13 mouse cellular contexts compared by ENCODE assay signal in genomic region chr1:161576530-161576929, GRCm38 (mm10).
DNase-seq lines count a peak whose midpoint lies in the region.
"Had no signal": no experiment of that assay in that cellular context is flagged by ENCODE, and none has a peak within 500 bp of the region (broad histone marks: within the 10 kb centered on the region; RNA-seq: fewer than 3 reads in every experiment).

No protein-coding gene starts in this region.

- DNase-seq in kidney, adult 11 months, result peak; percentile 2
- DNase-seq in kidney, adult 18-20 months, result no peak
- DNase-seq in 3134 (ENCODE audit: extremely low read depth, insufficient read length, low spot score) (peak; percentile 29), 3T3-L1 (ENCODE audit: low read depth, low spot score) (peak; percentile 79)
- peak; percentile 9 to 18 for DNase-seq in kidney, postnatal 36 days
- no peak for DNase-seq in layer of hippocampus, adult 11-12 months (ENCODE audit: low spot score)
- DNase-seq in layer of hippocampus, postnatal 36 days, result no peak
- DNase-seq: adrenal gland, postnatal 14 days; cerebellum, adult 9-10 months; gastrocnemius, postnatal 25 days; liver; right cerebral cortex, postnatal 14 days; thymus, postnatal 14 days had no signal

Comparison
In these comparisons a context has a peak if more than half of its experiments do, and no peak if none do; other contexts are left out.
1. DNase-seq: peak in kidney, adult 11 months (single experiment), 3134 (single experiment), 3T3-L1 (single experiment) and kidney, postnatal 36 days (2 of 2); none in kidney, adult 18-20 months (single experiment), layer of hippocampus, adult 11-12 months (single experiment) and layer of hippocampus, postnatal 36 days (0 of 2).